Mouse (Mus musculus) intestine, postnatal 0 days (tissue): ENCODE results near the gene Ccdc38. TPM values are rescaled to one million over a fixed set of nuclear protein-coding genes. Genes with fewer than 3 reads are reported as not detected.
A peak's percentile ranks its signal among the peaks of the same experiment; 100 is the strongest.

Experiments
- ATAC-seq: fragments of 200-750 bp; cut with Nextera tagmentation; 2 replicates; pipeline ENCODE4 v1.8.0; 2017; ENCODE audit warnings: mild to moderate bottlenecking, moderate TSS enrichment, moderate library complexity
- H3K27ac ChIP-seq: fragments of 300-500 bp; sonication (generic); 2 replicates; pipeline ENCODE4 v1.5.1; 2014; ENCODE audit warnings: mild to moderate bottlenecking, low read depth, low read length, moderate library complexity
- H3K27me3 ChIP-seq: fragments of 300-500 bp; sonication (generic); replicated peaks from 2 replicates; pipeline ENCODE4 v1.6.1; 2014; ENCODE audit warnings: low read length, mixed read lengths; ENCODE audit not compliant: control insufficient read depth, insufficient read depth
- H3K36me3 ChIP-seq: fragments of 300-500 bp; sonication (generic); 2 replicates; pipeline ENCODE4 v1.6.1; 2014; ENCODE audit warnings: mild to moderate bottlenecking, moderate library complexity; ENCODE audit not compliant: control insufficient read depth, insufficient read depth
- H3K4me1 ChIP-seq: fragments of 300-500 bp; sonication (generic); replicated peaks from 2 replicates; pipeline ENCODE4 v1.6.1; 2014; ENCODE audit warnings: antibody characterized with exemption, low read length, mixed read lengths; ENCODE audit not compliant: control insufficient read depth, insufficient read depth
- H3K4me2 ChIP-seq: fragments of 300-500 bp; sonication (generic); replicated peaks from 2 replicates; pipeline ENCODE4 v1.6.1; 2014; ENCODE audit warnings: low read depth, mild to moderate bottlenecking, moderate library complexity
- H3K4me3 ChIP-seq: fragments of 300-500 bp; sonication (generic); 2 replicates; pipeline ENCODE4 v1.5.1; 2014; ENCODE audit warnings: low read depth, low read length
- H3K9ac ChIP-seq: fragments of 300-500 bp; sonication (generic); 2 replicates; pipeline ENCODE4 v1.6.1; 2014; ENCODE audit warnings: mild to moderate bottlenecking, low read depth, low read length
- H3K9me3 ChIP-seq: fragments of 300-500 bp; sonication (generic); 2 replicates; pipeline ENCODE4 v1.6.1; 2016; ENCODE audit warnings: mixed run types; ENCODE audit not compliant: control insufficient read depth
- CTCF ChIP-seq: sonication (generic); IDR thresholded peaks from 2 replicates; pipeline ENCODE4 v1.5.1; 2016; ENCODE audit warnings: low read depth, mild to moderate bottlenecking, control low read depth, antibody characterized with exemption, moderate library complexity
- WGBS: fragments of 180-500 bp; shearing (Covaris S2); extraction: QIAGEN DNeasy Blood & Tissue Kit; methylation state at CpG from one replicate; pipeline ENCODE4 v1.1.7; 2014; 5-methylcytosine and 5-hydroxymethylcytosine counted together
- polyA plus RNA-seq: library from polyadenylated mRNA; unstranded; fragments of >200 nt; fragmentation: Nextera tagmentation; extraction: Ambion mirVana; gene quantifications from 2 replicates; pipeline ENCODE4 v1.2.1, GENCODE M21; 2015

The Ccdc38 gene
- polyA plus RNA-seq, 1 experiment from 2014 or later, result 0.10 TPM

GRCm38 (mm10) chr10:93624151-93624550, 83.7 kb downstream of the Ccdc38 start:
- Histone ChIP-seq H3K27ac (no peak overlapping the region), H3K9ac (no peak overlapping the region), H3K4me1 (no peaks in the 10 kb centered on the region), H3K36me3 (no peaks in the 10 kb centered on the region), H3K4me3 (peak overlapping the region; percentile 17), H3K9me3 (no peaks in the 10 kb centered on the region), H3K4me2 (peak overlapping the region; percentile 59), H3K27me3 (no peaks in the 10 kb centered on the region)
- peak; percentile 72 for ATAC-seq
- WGBS, result 21% methylated on average over 10 of the region's 10 CpGs
- no peak for TF ChIP-seq CTCF

GRCm38 (mm10) chr10:93630310-93630709, 89.9 kb downstream of the Ccdc38 start:
- Histone ChIP-seq H3K4me2 (no peak overlapping the region), H3K4me3 (no peak overlapping the region), H3K4me1 (no peaks in the 10 kb centered on the region), H3K27ac (no peak overlapping the region), H3K9ac (no peak overlapping the region), H3K27me3 (no peaks in the 10 kb centered on the region), H3K9me3 (no peaks in the 10 kb centered on the region), H3K36me3 (no peaks in the 10 kb centered on the region)
- peak; percentile 53; the same call in 1 of the 2 replicates for ATAC-seq
- no peak for TF ChIP-seq CTCF
- WGBS, result 52% methylated on average over 5 of the region's 5 CpGs

GRCm38 (mm10) chr10:93632086-93632485, 91.7 kb downstream of the Ccdc38 start:
- Histone ChIP-seq H3K27me3 (no peaks in the 10 kb centered on the region), H3K36me3 (no peaks in the 10 kb centered on the region), H3K4me3 (no peak overlapping the region), H3K4me1 (no peaks in the 10 kb centered on the region), H3K9ac (no peak overlapping the region), H3K27ac (no peak overlapping the region), H3K4me2 (no peak overlapping the region), H3K9me3 (no peaks in the 10 kb centered on the region)
- ATAC-seq, result no peak
- no peak for TF ChIP-seq CTCF
- 77% methylated on average over 4 of the region's 4 CpGs for WGBS

DNA sequence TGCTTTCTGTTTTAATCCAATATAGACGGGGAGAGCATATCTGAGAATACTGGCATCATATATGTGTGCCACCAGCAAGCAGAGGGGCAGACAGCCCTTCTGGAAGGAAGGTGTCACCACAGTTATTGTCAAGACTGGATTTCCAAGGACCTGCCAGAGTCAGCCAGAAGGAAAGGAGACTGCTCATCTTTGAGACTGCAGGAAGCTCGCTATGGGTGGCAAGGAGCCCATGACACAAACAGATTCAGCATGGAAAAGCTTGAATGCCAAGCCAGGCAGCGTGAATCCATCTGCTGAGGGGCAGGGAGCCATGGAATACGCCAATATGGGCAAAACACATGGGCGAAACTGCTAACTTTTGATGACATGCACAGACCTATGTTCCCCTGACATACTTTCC, 93.1 kb downstream of the Ccdc38 start:
- no peak for ATAC-seq
- no peak overlapping the region for H3K4me2 ChIP-seq
- TF ChIP-seq CTCF, result no peak

More for the DNA sequence above, 93.1 kb downstream of the Ccdc38 start:
- Histone ChIP-seq H3K4me1 (no peaks in the 10 kb centered on the region), H3K27ac (no peak overlapping the region), H3K4me3 (no peak overlapping the region), H3K9ac (no peak overlapping the region), H3K27me3 (no peaks in the 10 kb centered on the region), H3K36me3 (no peaks in the 10 kb centered on the region), H3K9me3 (no peaks in the 10 kb centered on the region)
- 89% methylated on average over 5 of the region's 5 CpGs for WGBS

Other genes with a start within 250 kb of the Ccdc38 start
- 14.2 and 16.4 TPM in 2 replicates for gene Elk3, start 229.5 kb upstream of the Ccdc38 start, polyA plus RNA-seq
- gene Lta4h, start 87.2 kb upstream of the Ccdc38 start, polyA plus RNA-seq, result 246 and 259 TPM in 2 replicates
- gene Hal, start 51.9 kb upstream of the Ccdc38 start, polyA plus RNA-seq, result 5.1 and 6.4 TPM in 2 replicates
- 0.09 TPM in 1 of 2 replicates, not detected in the other for gene Amdhd1, start 599 bp upstream of the Ccdc38 start, polyA plus RNA-seq
- gene Snrpf, start 49.1 kb downstream of the Ccdc38 start, polyA plus RNA-seq, result 56.1 and 57.9 TPM in 2 replicates
- gene Ntn4, start 100.0 kb downstream of the Ccdc38 start, polyA plus RNA-seq, result 0.10 and 0.25 TPM in 2 replicates